Mouse (Mus musculus) midbrain, embryonic 11.5 days (tissue): ENCODE data around the gene Ube2e2. TPM values are rescaled to one million over a fixed set of nuclear protein-coding genes. Genes with fewer than 3 reads are reported as not detected.
"Not testable (repeated sequence)": the region's sequence is repeated elsewhere in the genome, so short reads cannot be mapped to it uniquely, and the experiment has no call there.

Experiments used
- ATAC-seq: fragments of 200-750 bp; cut with Nextera tagmentation; 2 replicates; pipeline ENCODE4 v1.8.0; 2017; ENCODE audit warnings: moderate TSS enrichment, moderate library complexity; ENCODE audit not compliant: low FRiP score
- DNase-seq: peaks from one replicate; pipeline ENCODE4 v3.0.0; 2015; ENCODE audit warnings: low spot score; ENCODE audit errors: missing footprints
- H3K27ac ChIP-seq: fragments of 300-500 bp; sonication (generic); 2 replicates; pipeline ENCODE4 v1.5.1; 2014; ENCODE audit warnings: low read depth, low read length
- H3K27me3 ChIP-seq: fragments of 300-500 bp; sonication (generic); 2 replicates; pipeline ENCODE4 v1.6.1; 2014; ENCODE audit warnings: mild to moderate bottlenecking, low read length, moderate library complexity, mixed read lengths; ENCODE audit not compliant: control insufficient read depth, insufficient read depth
- H3K36me3 ChIP-seq: fragments of 300-500 bp; sonication (generic); 2 replicates; pipeline ENCODE4 v1.6.1; 2014; ENCODE audit warnings: mild to moderate bottlenecking, low read length, moderate library complexity, mixed read lengths; ENCODE audit not compliant: control insufficient read depth, insufficient read depth
- H3K4me1 ChIP-seq: fragments of 300-500 bp; sonication (generic); 2 replicates; pipeline ENCODE4 v1.6.1; 2014; ENCODE audit warnings: low read length; ENCODE audit not compliant: control insufficient read depth, insufficient read depth
- H3K4me2 ChIP-seq: fragments of 300-500 bp; sonication (generic); 2 replicates; pipeline ENCODE4 v1.6.1; 2014; ENCODE audit warnings: mild to moderate bottlenecking, moderate library complexity
- H3K4me3 ChIP-seq: fragments of 300-500 bp; sonication (generic); 2 replicates; pipeline ENCODE4 v1.5.1; 2014; ENCODE audit warnings: low read depth, low read length
- H3K9ac ChIP-seq: fragments of 300-500 bp; sonication (generic); 2 replicates; pipeline ENCODE4 v1.6.1; 2014; ENCODE audit warnings: low read length
- H3K9me3 ChIP-seq: fragments of 300-500 bp; sonication (generic); 2 replicates; pipeline ENCODE4 v1.6.1; 2016; ENCODE audit warnings: low read length; ENCODE audit not compliant: control insufficient read depth
- WGBS: fragments of 180-500 bp; shearing (Covaris S2); extraction: QIAGEN DNeasy Blood & Tissue Kit; methylation state at CpG from one replicate; pipeline ENCODE4 v1.1.7; 2014; 5-methylcytosine and 5-hydroxymethylcytosine counted together
- polyA plus RNA-seq: library from polyadenylated mRNA; unstranded; fragments of >200 nt; fragmentation: Nextera tagmentation; extraction: Ambion mirVana; gene quantifications from 2 replicates; pipeline ENCODE4 v1.2.1, GENCODE M21; 2014

Gene Ube2e2
- polyA plus RNA-seq, 1 experiment from 2014 or later = 55.9 TPM

- not testable (repeated sequence) for H3K4me2 ChIP-seq, H3K4me1 ChIP-seq, H3K27ac ChIP-seq, H3K9ac ChIP-seq, DNase-seq, H3K4me3 ChIP-seq, H3K36me3 ChIP-seq, H3K27me3 ChIP-seq, ATAC-seq, H3K9me3 ChIP-seq
- WGBS = 88% methylated on average over 8 of the region's 8 CpGs
Observed at GRCm38 (mm10) chr14:18564999-18565398, 329.1 kb downstream of the Ube2e2 start.

GRCm38 (mm10) chr14:18555287-18555686 lies 338.8 kb downstream of the Ube2e2 start:
- DNase-seq (no peak), ATAC-seq (no peak)
- H3K27ac ChIP-seq = no peak overlapping the region
- no peaks in the 10 kb centered on the region for H3K9me3 ChIP-seq
- no peak overlapping the region for H3K9ac ChIP-seq
- H3K4me1 ChIP-seq = no peaks in the 10 kb centered on the region
- no peak overlapping the region for H3K4me2 ChIP-seq
- 69% methylated on average over 1 of the region's 1 CpGs for WGBS
- H3K36me3 ChIP-seq = no peaks in the 10 kb centered on the region
- H3K27me3 ChIP-seq = no peaks in the 10 kb centered on the region
- H3K4me3 ChIP-seq = no peak overlapping the region

- no peak overlapping the region for H3K9ac ChIP-seq
- H3K36me3 ChIP-seq = no peaks in the 10 kb centered on the region
- no peak overlapping the region for H3K4me2 ChIP-seq
- H3K9me3 ChIP-seq = no peaks in the 10 kb centered on the region
- no peaks in the 10 kb centered on the region for H3K27me3 ChIP-seq
- ATAC-seq (peak; percentile 67), DNase-seq (no peak)
- no peak overlapping the region for H3K4me3 ChIP-seq
- H3K4me1 ChIP-seq = no peaks in the 10 kb centered on the region
- 61% methylated on average over 2 of the region's 2 CpGs for WGBS
- H3K27ac ChIP-seq = no peak overlapping the region
Observed at GRCm38 (mm10) chr14:18554627-18554988, 339.5 kb downstream of the Ube2e2 start.

GRCm38 (mm10) chr14:18553987-18554626 lies 340.0 kb downstream of the Ube2e2 start:
- ATAC-seq = peak; percentile 55
- WGBS = 64% methylated on average over 3 of the region's 3 CpGs

GRCm38 (mm10) chr14:18547541-18547940 lies 346.5 kb downstream of the Ube2e2 start:
- Histone ChIP-seq H3K4me2 (no peak overlapping the region), H3K36me3 (no peaks in the 10 kb centered on the region), H3K9me3 (no peaks in the 10 kb centered on the region), H3K9ac (no peak overlapping the region), H3K4me3 (no peak overlapping the region), H3K4me1 (no peaks in the 10 kb centered on the region), H3K27ac (no peak overlapping the region), H3K27me3 (no peaks in the 10 kb centered on the region)
- DNase-seq (no peak), ATAC-seq (no peak)
- 64% methylated on average over 5 of the region's 5 CpGs for WGBS

More at GRCm38 (mm10) chr14:18553987-18554626, 340.0 kb downstream of the Ube2e2 start:
- Histone ChIP-seq H3K4me1 (no peaks in the 10 kb centered on the region), H3K27ac (no peak overlapping the region), H3K9me3 (no peaks in the 10 kb centered on the region), H3K4me2 (no peak overlapping the region), H3K4me3 (no peak overlapping the region), H3K36me3 (no peaks in the 10 kb centered on the region), H3K27me3 (no peaks in the 10 kb centered on the region), H3K9ac (no peak overlapping the region)
- no peak for DNase-seq

GRCm38 (mm10) chr14:18539092-18539491 lies 355.0 kb downstream of the Ube2e2 start:
- 76% methylated on average over 4 of the region's 4 CpGs for WGBS
- not testable (repeated sequence) for H3K9me3 ChIP-seq, H3K27ac ChIP-seq, ATAC-seq, H3K36me3 ChIP-seq, H3K4me3 ChIP-seq, H3K27me3 ChIP-seq, H3K4me2 ChIP-seq, H3K4me1 ChIP-seq, H3K9ac ChIP-seq, DNase-seq

- Histone ChIP-seq H3K27ac (no peak overlapping the region), H3K4me3 (no peak overlapping the region), H3K27me3 (no peaks in the 10 kb centered on the region), H3K4me1 (no peaks in the 10 kb centered on the region), H3K4me2 (no peak overlapping the region), H3K9ac (no peak overlapping the region), H3K36me3 (no peaks in the 10 kb centered on the region), H3K9me3 (no peaks in the 10 kb centered on the region)
- 85% methylated on average over 2 of the region's 2 CpGs for WGBS
- no peak for ATAC-seq
- DNase-seq = no peak
Observed at GRCm38 (mm10) chr14:18530899-18531298, 363.2 kb downstream of the Ube2e2 start.

- DNase-seq (no peak), ATAC-seq (no peak)
- 90% methylated on average over 4 of the region's 4 CpGs for WGBS
- Histone ChIP-seq H3K4me1 (no peaks in the 10 kb centered on the region), H3K4me2 (no peak overlapping the region), H3K27me3 (no peaks in the 10 kb centered on the region), H3K9me3 (no peaks in the 10 kb centered on the region), H3K36me3 (no peaks in the 10 kb centered on the region), H3K27ac (no peak overlapping the region), H3K4me3 (no peak overlapping the region), H3K9ac (no peak overlapping the region)
Observed at GRCm38 (mm10) chr14:18530496-18530895, 363.6 kb downstream of the Ube2e2 start.
